Mouse (Mus musculus): ENCODE data around the gene Pptc7. TPM values are rescaled to one million over a fixed set of nuclear protein-coding genes. Genes with fewer than 3 reads are reported as not detected.
A peak's percentile ranks its signal among the peaks of the same experiment; 100 is the strongest.

Pptc7 gene
- polyA plus RNA-seq, 1 experiment from 2014 or later = 9.5 TPM

DNA sequence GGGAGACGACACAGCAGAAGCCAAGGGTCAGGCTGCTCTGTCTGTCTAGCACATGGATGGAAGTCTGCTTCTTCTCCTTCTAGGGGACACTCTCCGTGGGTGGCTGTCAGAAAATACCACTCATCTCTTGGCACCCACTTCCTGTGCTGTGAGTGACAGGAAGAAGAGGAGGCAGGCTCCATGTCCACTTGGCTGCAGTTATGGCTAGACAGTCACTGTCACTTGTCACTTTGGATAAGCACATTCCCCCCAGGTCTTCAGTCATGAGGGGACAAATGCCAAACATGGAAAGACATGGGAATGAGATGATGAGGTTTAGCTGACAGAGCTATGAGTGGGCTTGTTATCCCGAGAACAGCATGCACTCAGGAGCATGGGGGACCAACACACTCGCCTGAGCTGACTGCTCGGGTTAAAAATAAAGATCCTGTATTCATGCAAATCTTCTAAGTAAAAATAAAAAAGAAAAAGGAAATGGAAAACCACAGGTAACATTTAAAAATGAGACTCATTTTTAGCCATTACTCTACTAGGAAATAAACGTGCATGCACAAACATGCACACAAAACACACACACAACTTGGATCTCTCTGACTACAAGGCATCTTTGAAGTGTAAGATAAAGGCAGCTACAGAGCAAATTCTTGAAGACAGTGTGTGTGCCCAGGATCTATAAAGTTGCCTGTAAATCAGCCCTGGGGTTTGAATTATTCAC is 26.0 kb upstream of the Pptc7 start:
- Histone ChIP-seq H3K4me2 (no peak overlapping the region), H3K36me3 (ENCODE audit: insufficient read depth) (peaks cover 65% of the 10 kb centered on the region), H3K9me3 (ENCODE audit: low read depth, low read length) (no peaks in the 10 kb centered on the region), H3K27ac (ENCODE audit: low read depth) (no peak overlapping the region), H3K27me3 (ENCODE audit: insufficient read depth, low read length) (no peaks in the 10 kb centered on the region), H3K4me3 (ENCODE audit: low read depth, low read length) (no peak overlapping the region), H3K4me1 (ENCODE audit: insufficient read depth) (no peaks in the 10 kb centered on the region), H3K9ac (no peak overlapping the region)
- DNase-seq (peak; percentile 36), ATAC-seq (ENCODE audit: insufficient read depth) (no peak; the same call in 1 of the 2 replicates)
- no peak for TF ChIP-seq CTCF (IDR thresholded peaks at IDR 0.05; ENCODE audit: low read depth)
- 57% methylated on average over 6 of the region's 6 CpGs for WGBS

DNA sequence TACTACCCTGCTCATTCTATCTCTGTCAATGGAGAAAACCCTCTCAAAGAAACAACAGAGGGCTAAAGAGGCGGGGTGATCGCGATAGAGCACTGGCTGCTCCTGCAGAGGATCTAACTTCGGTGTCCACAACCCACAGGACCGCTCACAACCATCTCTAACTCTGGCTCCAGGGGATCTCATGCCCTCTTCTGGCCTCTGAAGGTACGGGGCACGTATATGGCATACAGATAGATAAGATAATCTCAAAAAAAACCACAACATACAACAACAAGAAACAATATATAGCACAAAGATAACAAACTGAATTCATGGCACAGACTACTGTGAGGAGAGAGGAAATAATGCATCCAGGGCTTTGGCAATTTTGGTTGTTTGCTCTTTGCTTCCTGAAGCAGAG is 22.1 kb upstream of the Pptc7 start:
- Histone ChIP-seq H3K27me3 (ENCODE audit: insufficient read depth, low read length) (no peaks in the 10 kb centered on the region), H3K4me1 (ENCODE audit: insufficient read depth) (0 out of 2 replicates have a peak, but pooled peaks cover 4% of the 10 kb centered on the region), H3K4me3 (ENCODE audit: low read depth, low read length) (no peak overlapping the region), H3K36me3 (ENCODE audit: insufficient read depth) (peaks cover 31% of the 10 kb centered on the region), H3K27ac (ENCODE audit: low read depth) (no peak overlapping the region), H3K9ac (no peak overlapping the region), H3K9me3 (ENCODE audit: low read depth, low read length) (no peaks in the 10 kb centered on the region), H3K4me2 (no peak overlapping the region)
- ATAC-seq (ENCODE audit: insufficient read depth) = no peak
- no peak for DNase-seq
- 0 out of 2 replicates have a peak, but pooled peaks have one; percentile 8 for TF ChIP-seq CTCF (IDR thresholded peaks at IDR 0.05; ENCODE audit: low read depth)
- WGBS = 57% methylated on average over 7 of the region's 7 CpGs

- ATAC-seq (ENCODE audit: insufficient read depth) (peak; percentile 98), DNase-seq (peak; percentile 98)
- 2% methylated on average over 49 of the region's 49 CpGs for WGBS
- Histone ChIP-seq H3K4me2 (peak within 1 kb of the TSS; percentile 68), H3K9ac (peak within 1 kb of the TSS; percentile 69), H3K4me1 (ENCODE audit: insufficient read depth) (0 out of 2 replicates have a peak, but pooled peaks cover 4% of the 10 kb centered on the region), H3K4me3 (ENCODE audit: low read depth, low read length) (peak within 1 kb of the TSS; percentile 72), H3K36me3 (ENCODE audit: insufficient read depth) (peaks cover 14% of the 10 kb centered on the region; the same call in 1 of the 2 replicates), H3K27me3 (ENCODE audit: insufficient read depth, low read length) (no peaks in the 10 kb centered on the region), H3K9me3 (ENCODE audit: low read depth, low read length) (no peaks in the 10 kb centered on the region), H3K27ac (ENCODE audit: low read depth) (no peak within 1 kb of the TSS)
- TF ChIP-seq CTCF (IDR thresholded peaks at IDR 0.05; ENCODE audit: low read depth) = no peak
Observed at GRCm38 (mm10) chr5:122263933-122264905, 19.9 kb upstream of the Pptc7 start, which contains the start of gene Tctn1. TSS of gene Tctn1 (minus strand) at chr5:122264460.

GRCm38 (mm10) chr5:122265187-122265586 is 19.0 kb upstream of the Pptc7 start:
- Histone ChIP-seq H3K27ac (ENCODE audit: low read depth) (no peak overlapping the region), H3K9ac (no peak overlapping the region), H3K36me3 (ENCODE audit: insufficient read depth) (peaks cover 9% of the 10 kb centered on the region; the same call in 1 of the 2 replicates), H3K27me3 (ENCODE audit: insufficient read depth, low read length) (no peaks in the 10 kb centered on the region), H3K4me2 (peak overlapping the region; percentile 68; the same call in 1 of the 2 replicates), H3K4me3 (ENCODE audit: low read depth, low read length) (no peak overlapping the region), H3K4me1 (ENCODE audit: insufficient read depth) (0 out of 2 replicates have a peak, but pooled peaks cover 4% of the 10 kb centered on the region), H3K9me3 (ENCODE audit: low read depth, low read length) (no peaks in the 10 kb centered on the region)
- DNase-seq (peak; percentile 47), ATAC-seq (ENCODE audit: insufficient read depth) (no peak)
- 71% methylated on average over 3 of the region's 3 CpGs for WGBS
- peak; percentile 48 for TF ChIP-seq CTCF (IDR thresholded peaks at IDR 0.05; ENCODE audit: low read depth)

DNA sequence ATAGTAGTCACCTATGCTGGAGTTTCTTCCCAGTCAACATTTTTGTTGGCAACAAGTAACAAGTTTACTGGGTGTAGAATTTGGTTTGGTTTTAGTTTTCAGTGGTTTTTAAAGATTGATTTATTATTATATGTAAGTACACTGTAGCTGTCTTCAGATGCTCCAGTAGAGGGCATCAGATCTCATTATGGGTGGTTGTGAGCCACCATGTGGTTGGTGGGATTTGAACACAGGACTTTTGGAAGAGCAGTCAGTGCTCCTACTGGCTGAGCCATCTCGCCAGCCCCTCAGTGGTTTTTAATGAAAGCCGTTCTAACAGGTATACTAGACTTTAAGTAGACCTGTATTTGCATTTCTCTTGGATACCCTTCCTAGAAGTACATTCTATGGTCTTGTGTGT is 18.2 kb upstream of the Pptc7 start:
- no peak for DNase-seq
- 84% methylated on average over 2 of the region's 2 CpGs for whole genome bisulfite sequencing
- no peak for ATAC-seq (ENCODE audit: insufficient read depth)

GRCm38 (mm10) chr5:122267136-122267535 is 17.0 kb upstream of the Pptc7 start:
- no peaks in the 10 kb centered on the region for H3K9me3 ChIP-seq (ENCODE audit: low read depth, low read length)
- TF ChIP-seq CTCF (IDR thresholded peaks at IDR 0.05; ENCODE audit: low read depth) = no peak
- no peak overlapping the region for H3K4me3 ChIP-seq (ENCODE audit: low read depth, low read length)
- DNase-seq = no peak
- H3K4me1 ChIP-seq (ENCODE audit: insufficient read depth) = 0 out of 2 replicates have a peak, but pooled peaks cover 4% of the 10 kb centered on the region
- no peak overlapping the region for H3K9ac ChIP-seq
- H3K4me2 ChIP-seq = no peak overlapping the region
- no peaks in the 10 kb centered on the region for H3K36me3 ChIP-seq (ENCODE audit: insufficient read depth)
- WGBS = 65% methylated on average over 7 of the region's 7 CpGs
- ATAC-seq (ENCODE audit: insufficient read depth) = no peak
- no peaks in the 10 kb centered on the region for H3K27me3 ChIP-seq (ENCODE audit: insufficient read depth, low read length)
- no peak overlapping the region for H3K27ac ChIP-seq (ENCODE audit: low read depth)

More for the DNA sequence above, 18.2 kb upstream of the Pptc7 start:
- Histone ChIP-seq H3K4me3 (ENCODE audit: low read depth, low read length) (no peak overlapping the region), H3K4me2 (no peak overlapping the region), H3K9ac (no peak overlapping the region), H3K27me3 (ENCODE audit: insufficient read depth, low read length) (no peaks in the 10 kb centered on the region), H3K9me3 (ENCODE audit: low read depth, low read length) (no peaks in the 10 kb centered on the region), H3K27ac (ENCODE audit: low read depth) (no peak overlapping the region), H3K4me1 (ENCODE audit: insufficient read depth) (0 out of 2 replicates have a peak, but pooled peaks cover 4% of the 10 kb centered on the region), H3K36me3 (ENCODE audit: insufficient read depth) (peaks cover 4% of the 10 kb centered on the region; the same call in 1 of the 2 replicates)
- no peak; the same call in 1 of the 2 replicates for TF ChIP-seq CTCF (IDR thresholded peaks at IDR 0.05; ENCODE audit: low read depth)

Data from lung, embryonic 14.5 days (tissue).